Mouse (Mus musculus): Measurements from ENCODE around the gene Bach1. TPM values are rescaled to one million over a fixed set of nuclear protein-coding genes. Genes with fewer than 3 reads are reported as not detected.

The Bach1 gene
- total RNA-seq, 2 experiments from 2014 or later, result 21.6 to 23.6 TPM

GRCm38 (mm10) chr16:87712986-87713693 is 14.4 kb downstream of the Bach1 start:
- DNase-seq, result peak; percentile 31

DNA sequence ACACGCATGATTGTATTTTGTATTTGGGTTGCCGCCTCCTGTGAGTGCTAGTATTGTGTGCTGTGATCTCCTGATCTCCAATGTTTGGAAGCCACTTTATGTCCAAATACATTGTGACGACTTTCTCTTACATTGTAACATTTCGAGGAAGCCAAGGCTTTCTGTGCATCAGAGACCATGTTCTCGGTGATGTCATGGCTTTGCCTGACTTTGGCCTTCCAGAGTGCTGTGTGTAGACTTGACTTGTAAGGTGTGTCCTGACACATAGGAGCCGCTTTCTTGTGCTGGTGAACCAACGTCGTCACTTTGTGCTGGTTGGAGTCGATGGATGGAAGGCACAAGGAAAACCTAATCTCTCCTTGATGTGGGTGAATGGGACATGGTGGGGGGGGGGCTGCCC is 15.8 kb downstream of the Bach1 start:
- DNase-seq, result no peak

GRCm38 (mm10) chr16:87715221-87715620 is 16.5 kb downstream of the Bach1 start:
- DNase-seq, result no peak

GRCm38 (mm10) chr16:87716269-87716668 is 17.5 kb downstream of the Bach1 start:
- DNase-seq, result peak; percentile 27

GRCm38 (mm10) chr16:87717046-87717660 is 18.4 kb downstream of the Bach1 start:
- no peak for DNase-seq

DNA sequence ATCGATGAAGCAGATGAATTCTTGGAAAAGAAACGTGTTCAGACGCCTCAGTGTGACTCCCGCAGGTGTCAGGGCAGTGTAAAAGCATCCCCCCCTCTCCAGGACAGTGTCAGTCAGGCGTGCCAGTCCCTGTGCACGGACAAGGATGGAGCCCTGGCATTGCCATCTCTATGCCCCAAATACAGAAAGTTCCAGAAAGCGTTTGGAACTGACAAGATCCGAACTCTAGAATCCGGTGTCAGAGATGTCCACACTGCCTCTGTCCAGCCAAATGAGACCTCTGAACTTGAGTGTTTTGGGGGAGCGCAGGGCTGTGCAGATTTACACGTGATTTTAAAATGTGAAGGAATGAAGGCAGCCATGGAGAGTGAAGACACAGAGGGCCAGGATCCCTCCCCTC is 20.3 kb downstream of the Bach1 start:
- DNase-seq, result no peak

GRCm38 (mm10) chr16:87719688-87720283 is 21.0 kb downstream of the Bach1 start:
- DNase-seq, result no peak

DNA sequence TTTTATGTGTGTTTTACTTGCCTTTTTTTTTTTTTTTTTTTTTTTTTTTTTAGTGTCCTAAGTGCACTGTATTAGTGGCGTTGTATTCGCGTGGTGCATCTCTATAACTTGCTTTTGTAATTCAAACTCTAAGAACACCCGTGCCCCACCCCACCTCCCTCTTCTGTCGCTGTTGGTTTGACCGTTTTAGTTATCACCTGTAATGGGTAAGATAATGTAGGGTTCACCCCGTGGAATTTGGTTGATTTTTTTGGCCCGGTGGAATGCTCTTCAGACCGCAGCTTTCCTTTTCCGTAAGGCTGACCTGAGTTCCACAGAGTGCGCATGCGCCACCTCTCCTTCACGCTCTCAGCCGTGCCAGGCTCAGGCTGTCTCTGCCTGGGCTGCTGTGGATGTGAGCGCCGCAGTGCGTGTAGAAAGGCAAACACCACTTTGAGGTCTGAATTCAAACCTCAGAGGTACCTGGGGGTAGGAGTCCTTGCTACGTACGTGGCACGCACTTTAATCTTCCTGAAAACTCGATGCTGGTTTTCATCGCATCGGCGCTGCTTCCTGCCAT is 22.2 kb downstream of the Bach1 start:
- DNase-seq, result no peak

DNA sequence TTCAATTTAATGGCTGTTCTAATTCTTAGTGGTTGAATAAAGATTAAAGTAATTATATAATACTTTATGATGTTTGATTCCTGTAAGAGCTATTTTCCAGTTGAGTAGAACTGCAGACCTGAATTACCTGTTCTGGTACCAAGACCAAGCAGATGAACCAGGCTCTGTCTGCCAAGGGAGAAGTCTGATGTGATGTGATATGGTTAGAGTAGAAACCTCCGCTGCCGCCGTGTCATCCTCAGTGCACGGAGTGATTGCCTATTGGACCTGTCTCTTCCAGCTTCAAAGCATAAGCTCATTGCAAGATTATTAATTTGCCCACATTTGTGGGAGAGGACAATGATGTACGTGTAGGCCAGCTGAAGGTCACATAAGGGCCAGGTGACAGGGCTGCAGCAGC is 24.1 kb downstream of the Bach1 start:
- DNase-seq, result no peak

- DNase-seq, result no peak
Measured at GRCm38 (mm10) chr16:87723479-87723878, 24.7 kb downstream of the Bach1 start.

DNA sequence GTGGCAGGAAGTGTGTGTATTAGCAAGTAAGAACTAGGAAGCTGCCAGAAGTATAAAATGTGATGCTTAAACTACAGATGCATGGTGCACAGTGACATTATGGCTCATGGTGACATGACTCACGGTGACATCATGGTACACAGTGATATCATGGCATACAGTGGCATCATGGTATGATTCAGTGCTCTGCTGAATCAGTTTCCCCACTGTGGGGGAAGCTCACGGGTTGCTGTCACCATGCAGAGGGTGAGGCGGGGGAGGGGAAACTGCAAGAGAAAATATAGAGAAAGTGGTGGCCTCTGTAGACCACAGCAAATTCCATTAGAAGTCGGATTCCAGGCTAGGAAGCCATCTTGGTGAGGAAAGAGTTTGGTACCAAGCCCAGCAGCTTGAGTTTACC is 26.1 kb downstream of the Bach1 start:
- no peak for DNase-seq

- DNase-seq, result no peak
Measured at GRCm38 (mm10) chr16:87725241-87725640, 26.5 kb downstream of the Bach1 start.

- DNase-seq, result no peak
Measured at GRCm38 (mm10) chr16:87725963-87726362, 27.2 kb downstream of the Bach1 start.

GRCm38 (mm10) chr16:87726369-87726768 is 27.6 kb downstream of the Bach1 start:
- DNase-seq, result no peak

- DNase-seq, result no peak
Measured at GRCm38 (mm10) chr16:87727250-87727649, 28.5 kb downstream of the Bach1 start.

- no peak for DNase-seq
Measured at GRCm38 (mm10) chr16:87727918-87728317, 29.2 kb downstream of the Bach1 start.

DNA sequence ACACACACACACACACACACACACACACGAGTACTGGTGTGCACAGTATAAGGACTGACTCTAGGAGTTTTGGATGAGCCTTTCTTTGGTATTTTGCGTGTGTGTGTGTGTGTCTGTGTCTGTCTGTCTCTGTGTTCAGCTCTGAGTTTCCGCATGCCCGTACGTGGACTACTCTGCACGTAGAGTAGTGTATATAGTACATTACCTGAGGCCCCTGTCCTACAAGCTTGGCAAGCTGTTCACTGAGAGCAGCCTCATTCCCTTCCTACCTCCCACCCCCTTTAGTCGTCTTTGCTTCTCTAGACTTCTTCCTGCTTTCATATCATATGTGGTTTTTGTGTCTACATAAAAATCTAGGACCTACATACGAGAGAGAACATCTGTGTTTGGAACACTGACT is 30.0 kb downstream of the Bach1 start:
- DNase-seq, result no peak

DNA sequence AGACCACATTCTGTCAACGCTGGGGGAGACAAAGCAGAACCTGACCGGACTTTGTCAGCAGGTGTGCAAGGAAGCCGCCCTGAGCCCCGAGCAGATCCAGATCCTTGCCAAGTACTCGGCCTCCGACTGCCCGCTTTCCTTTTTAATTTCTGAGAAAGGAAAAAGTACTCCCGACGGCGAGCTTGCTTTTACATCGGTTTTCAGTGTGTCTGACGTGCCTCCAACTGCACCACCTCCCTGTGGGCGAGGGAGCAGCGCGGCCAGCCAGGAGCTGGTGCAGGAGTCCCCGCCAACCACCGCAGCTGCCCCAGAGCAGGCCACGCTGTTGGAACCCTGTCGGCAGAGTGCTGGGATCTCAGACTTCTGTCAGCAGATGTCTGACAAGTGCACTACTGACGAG is 30.7 kb downstream of the Bach1 start:
- DNase-seq, result no peak

GRCm38 (mm10) chr16:87734868-87735381 is 36.2 kb downstream of the Bach1 start:
- no peak for DNase-seq

GRCm38 (mm10) chr16:87736106-87736505 is 37.4 kb downstream of the Bach1 start:
- no peak for DNase-seq

- DNase-seq, result no peak
Measured at GRCm38 (mm10) chr16:87737296-87737695, 38.6 kb downstream of the Bach1 start.

DNA sequence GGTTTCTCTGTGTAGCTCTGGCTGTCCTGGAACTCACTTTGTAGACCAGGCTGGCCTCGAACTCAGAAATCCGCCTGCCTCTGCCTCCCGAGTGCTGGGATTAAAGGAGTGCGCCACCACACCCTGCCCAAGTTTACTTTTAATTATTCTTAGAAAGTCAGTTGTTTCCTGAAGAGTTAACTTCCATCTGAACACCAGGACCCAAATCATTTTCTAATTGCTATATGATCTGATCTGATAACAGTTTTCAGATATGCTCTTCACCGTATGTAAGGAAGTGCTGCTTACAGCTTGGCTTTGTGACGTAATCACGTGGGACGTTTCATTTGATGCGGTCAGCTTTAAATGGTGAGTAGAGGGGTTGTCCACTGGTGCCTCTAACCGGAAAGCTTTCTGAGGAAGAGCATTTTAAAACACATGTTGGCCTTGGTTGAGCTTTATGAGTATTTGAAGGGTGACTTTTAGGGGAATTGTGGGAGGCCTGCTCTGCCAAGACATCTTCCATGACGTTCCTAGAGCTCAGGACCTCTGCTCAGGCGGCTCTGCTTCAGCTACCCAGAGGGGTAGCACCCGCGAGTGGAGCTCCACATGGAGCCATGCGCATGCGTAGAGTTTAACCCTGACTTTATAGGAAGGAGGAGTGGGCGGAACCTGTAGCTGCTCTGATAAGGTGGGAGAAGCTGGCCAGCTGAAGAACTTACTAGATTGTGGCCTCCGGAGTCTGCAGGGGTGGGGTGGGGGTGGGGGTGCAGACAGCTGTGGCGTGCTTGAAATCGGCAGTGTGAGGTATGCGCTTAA is 39.3 kb downstream of the Bach1 start:
- no peak for DNase-seq
